Mouse (Mus musculus): Measurements from ENCODE around the gene Gm21173.
"Not testable (repeated sequence)": the region's sequence is repeated elsewhere in the genome, so short reads cannot be mapped to it uniquely, and the experiment has no call there.

Gene Gm21173

DNA sequence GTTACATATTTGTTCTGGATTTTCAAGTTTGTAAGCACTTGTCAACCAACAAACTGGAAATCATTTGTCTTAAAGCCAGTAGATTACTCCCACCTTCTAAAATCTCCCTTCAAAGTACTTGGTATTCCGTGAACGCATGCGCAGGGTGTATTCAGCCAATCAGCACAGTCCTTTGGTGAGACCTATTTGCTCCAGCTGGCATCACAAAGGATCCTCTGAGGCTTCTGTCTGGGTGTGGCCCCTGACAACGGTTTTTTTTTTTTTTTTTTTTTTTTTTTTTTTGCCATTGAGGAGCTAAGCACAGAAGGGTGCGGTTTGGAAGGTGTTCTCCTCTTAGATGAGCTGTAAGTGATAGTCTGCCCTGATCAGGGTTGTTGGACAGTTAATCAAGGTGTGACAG is at the start of gene Gm21173:
Gm21173 (plus strand) TSS at position 301 of the 400 bp plus-strand sequence.
- not testable (repeated sequence) for DNase-seq

Data from kidney, adult 18-20 months (tissue).